Mouse (Mus musculus): ENCODE results near the gene Cldn19. TPM values are rescaled to one million over a fixed set of nuclear protein-coding genes. Genes with fewer than 3 reads are reported as not detected.
"Not testable (repeated sequence)": the region's sequence is repeated elsewhere in the genome, so short reads cannot be mapped to it uniquely, and the experiment has no call there.

The Cldn19 gene
- polyA plus RNA-seq, 1 experiment, result 2.2 TPM

DNA sequence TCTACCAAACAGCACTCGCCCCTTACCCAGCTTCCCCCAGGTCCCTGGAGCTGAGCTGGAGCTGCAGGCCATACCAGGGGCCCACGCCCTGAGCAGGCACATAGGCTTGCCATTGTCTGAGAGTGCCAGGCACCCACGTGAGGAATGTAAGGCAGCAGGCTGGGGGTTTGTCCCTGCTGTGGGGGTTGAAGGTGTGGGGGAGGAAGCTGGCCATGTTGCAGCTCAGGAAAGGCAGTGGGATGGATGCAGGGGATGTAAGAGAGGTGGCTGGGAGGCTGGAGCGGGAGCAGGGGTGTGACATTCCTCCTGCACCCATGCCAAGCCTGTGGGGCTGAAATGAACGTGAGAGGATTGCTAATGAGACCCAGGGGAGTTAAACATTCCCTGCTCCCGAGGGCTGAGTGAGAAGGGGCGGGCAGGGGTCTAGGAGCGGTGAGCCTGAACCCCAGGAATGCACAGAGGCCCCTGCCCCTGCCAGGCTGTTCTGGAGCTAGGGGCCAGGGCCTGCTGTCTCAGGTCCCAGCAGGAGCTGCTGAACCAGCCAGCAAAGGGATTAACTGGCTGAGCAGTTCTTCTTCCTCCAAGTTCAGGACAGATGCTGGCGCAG, 1.1 kb upstream of the Cldn19 start:
- TF ChIP-seq CTCF (IDR thresholded peaks at IDR 0.05; ENCODE audit: borderline replicate concordance, extremely low read depth, insufficient read depth, insufficient read length) (no peak), POLR2A (IDR thresholded peaks at IDR 0.05; ENCODE audit: borderline replicate concordance, extremely low read depth, insufficient read depth, insufficient read length, poor library complexity, severe bottlenecking) (no peak)
- DNase-seq (ENCODE audit: low read depth), result peak; percentile 89

DNA sequence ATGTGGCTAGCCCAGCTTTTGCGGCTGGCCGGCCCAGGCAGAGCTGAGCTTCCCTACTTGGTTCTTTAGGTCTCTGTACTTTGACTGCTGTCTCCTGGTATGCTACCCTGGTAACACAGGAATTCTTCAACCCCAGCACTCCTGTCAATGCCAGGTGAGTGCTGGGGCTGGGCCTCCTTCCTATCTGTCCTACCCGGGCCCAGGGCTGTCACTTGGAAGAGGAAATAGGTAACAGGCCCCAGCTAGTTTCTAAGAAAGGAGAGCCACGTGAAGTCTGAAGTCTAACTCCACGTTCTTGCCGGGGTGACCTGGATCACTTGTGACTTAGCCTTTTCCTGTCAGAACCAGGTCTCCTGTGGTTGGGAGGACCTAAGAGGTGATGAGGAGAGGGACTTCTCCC, 1.9 kb downstream of the Cldn19 start:
- TF ChIP-seq CTCF (IDR thresholded peaks at IDR 0.05; ENCODE audit: borderline replicate concordance, extremely low read depth, insufficient read depth, insufficient read length), result no peak
- TF ChIP-seq POLR2A (IDR thresholded peaks at IDR 0.05; ENCODE audit: borderline replicate concordance, extremely low read depth, insufficient read depth, insufficient read length, poor library complexity, severe bottlenecking), result no peak
- DNase-seq (ENCODE audit: low read depth), result no peak

DNA sequence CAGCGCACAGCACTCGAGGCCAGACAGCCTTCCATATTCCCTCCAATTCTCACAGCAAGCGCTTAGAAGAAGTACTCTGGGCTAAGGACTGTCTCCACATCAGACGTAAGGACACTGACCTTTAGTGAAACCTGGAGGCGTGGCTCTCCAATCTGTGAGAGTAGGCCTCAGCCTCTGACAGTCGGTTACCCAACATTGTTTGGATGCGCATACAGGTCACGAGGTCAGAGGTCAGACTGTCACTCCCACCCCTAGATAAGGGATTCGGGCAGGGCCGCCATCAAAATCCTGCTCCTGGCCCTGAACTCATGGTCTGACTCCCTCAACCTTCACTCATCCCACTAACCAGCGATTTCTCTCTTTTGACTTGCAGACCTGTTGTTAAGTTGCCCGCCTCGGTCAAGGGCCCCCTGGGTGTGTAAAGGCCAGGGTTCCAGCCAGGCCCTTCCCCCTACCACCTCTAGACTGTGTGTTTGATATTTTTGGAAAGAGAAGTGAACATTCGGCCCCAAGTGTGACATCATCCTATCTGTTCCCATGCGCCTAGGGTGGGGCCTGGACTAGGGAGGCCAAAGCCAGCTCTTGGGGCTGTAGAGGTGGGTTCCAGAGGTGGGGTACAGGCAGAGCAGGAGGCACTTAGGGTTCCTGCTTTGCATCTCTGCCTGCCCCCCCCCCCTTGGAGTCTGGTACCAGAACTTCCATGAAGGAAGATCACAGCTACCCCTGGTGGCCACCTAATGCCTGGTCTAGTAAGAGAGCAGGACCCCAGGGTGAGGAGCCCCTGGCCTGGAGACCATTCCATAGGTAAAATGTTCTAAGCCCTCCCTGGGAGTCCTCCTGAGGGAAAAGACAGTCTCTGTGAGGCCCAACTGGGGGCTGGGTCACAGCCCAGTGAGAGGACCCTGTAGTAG, 4.4 kb downstream of the Cldn19 start:
- TF ChIP-seq POLR2A (IDR thresholded peaks at IDR 0.05; ENCODE audit: borderline replicate concordance, extremely low read depth, insufficient read depth, insufficient read length, poor library complexity, severe bottlenecking), result no peak
- TF ChIP-seq CTCF (IDR thresholded peaks at IDR 0.05; ENCODE audit: borderline replicate concordance, extremely low read depth, insufficient read depth, insufficient read length), result no peak
- no peak for DNase-seq (ENCODE audit: low read depth)

DNA sequence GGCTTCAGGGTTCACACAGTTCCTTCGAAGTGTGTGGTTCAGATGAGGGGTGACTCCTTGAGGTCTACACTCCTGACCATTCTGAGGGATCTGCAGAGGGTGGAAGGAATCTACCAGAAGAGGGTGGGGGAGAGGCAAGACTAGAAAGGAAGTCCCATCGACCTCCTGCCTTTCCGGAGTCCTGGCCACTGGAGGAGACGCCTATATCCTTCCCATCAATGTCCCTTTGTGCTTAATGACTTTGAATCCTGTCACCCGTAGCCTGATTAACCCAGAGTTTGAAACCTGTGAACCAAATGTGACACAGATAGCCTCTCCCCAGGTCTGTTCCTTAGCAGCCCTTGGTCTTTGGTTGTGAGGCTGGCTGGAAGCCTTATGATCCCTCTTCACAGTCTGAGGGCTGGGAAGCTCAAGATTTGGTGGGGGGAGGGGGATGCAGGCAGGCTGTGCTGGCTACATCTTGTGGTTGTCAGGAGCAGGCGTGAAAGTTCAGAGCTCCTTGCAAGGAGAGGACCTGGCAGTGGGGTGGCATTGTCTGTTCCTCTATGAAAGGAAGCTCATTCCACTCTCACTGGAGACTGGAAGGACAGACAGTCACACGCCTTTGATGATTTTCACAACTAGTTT, 6.0 kb downstream of the Cldn19 start:
- DNase-seq (ENCODE audit: low read depth), result no peak

DNA sequence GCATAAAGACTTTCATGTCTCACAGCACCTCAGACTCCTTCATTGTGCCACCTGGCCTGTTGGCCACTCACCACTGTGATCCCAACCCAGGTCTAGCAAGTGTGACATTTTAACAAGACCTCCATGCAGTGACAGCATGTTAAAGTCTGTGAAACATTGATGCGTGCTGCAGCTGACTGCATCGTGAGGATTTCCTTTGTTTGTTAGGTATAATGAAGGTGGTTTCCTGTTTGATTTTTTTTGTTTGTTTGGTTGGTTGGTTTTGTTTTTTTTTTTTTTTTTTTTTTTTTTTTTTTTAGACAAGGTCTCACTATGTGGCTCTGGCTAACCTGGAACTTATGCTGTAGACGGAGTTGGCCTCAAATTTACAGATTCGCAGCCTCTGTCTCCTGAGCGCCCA, 7.3 kb downstream of the Cldn19 start:
- TF ChIP-seq POLR2A (IDR thresholded peaks at IDR 0.05; ENCODE audit: borderline replicate concordance, extremely low read depth, insufficient read depth, insufficient read length, poor library complexity, severe bottlenecking) (no peak), CTCF (IDR thresholded peaks at IDR 0.05; ENCODE audit: borderline replicate concordance, extremely low read depth, insufficient read depth, insufficient read length) (no peak)
- DNase-seq (ENCODE audit: low read depth), result no peak

More for the DNA sequence above, 6.0 kb downstream of the Cldn19 start:
- TF ChIP-seq CTCF (IDR thresholded peaks at IDR 0.05; ENCODE audit: borderline replicate concordance, extremely low read depth, insufficient read depth, insufficient read length), result no peak

DNA sequence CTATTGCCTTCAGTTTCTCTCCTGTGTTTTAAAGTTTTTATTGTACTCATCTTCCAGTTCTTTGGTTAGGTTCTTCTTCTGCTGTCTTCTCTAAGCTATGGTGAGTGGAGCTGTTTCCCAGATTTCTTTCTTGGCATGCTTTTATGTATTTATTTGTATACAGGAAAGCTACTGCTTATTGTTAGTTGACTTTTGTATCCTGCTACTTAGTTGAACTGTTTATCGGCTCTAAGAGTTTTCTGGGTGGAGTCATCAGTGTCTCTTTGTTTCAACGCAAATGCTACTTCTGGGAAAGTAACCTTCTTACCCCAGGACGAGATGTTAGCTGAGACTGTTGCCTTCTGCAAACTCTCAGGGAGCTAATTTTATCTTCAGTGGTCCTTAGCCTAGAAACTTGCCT, 8.2 kb downstream of the Cldn19 start:
- no peak for TF ChIP-seq CTCF (IDR thresholded peaks at IDR 0.05; ENCODE audit: borderline replicate concordance, extremely low read depth, insufficient read depth, insufficient read length)
- DNase-seq (ENCODE audit: low read depth), result no peak

DNA sequence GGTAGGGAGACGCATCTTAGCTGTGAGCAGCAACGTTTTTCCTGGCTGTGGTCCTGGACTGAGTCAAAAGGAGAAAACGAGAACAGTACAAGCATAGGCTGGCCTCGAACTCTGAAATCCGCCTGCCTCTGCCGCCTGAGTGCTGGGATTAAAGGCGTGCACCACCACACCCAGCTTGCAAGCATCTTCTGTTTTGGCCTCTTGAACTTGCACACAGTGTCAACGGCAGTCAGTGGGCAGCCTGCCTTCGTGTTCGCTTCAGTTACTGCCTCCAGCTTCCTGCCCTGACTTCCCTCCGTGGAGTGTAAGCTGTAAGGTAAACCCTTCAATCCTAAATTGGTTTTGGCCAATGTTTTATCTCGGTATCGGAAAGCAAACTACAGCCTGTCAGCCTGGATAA, 11.4 kb downstream of the Cldn19 start:
- no peak for DNase-seq (ENCODE audit: low read depth)
- TF ChIP-seq CTCF (IDR thresholded peaks at IDR 0.05; ENCODE audit: borderline replicate concordance, extremely low read depth, insufficient read depth, insufficient read length) (no peak), POLR2A (IDR thresholded peaks at IDR 0.05; ENCODE audit: borderline replicate concordance, extremely low read depth, insufficient read depth, insufficient read length, poor library complexity, severe bottlenecking) (no peak)

DNA sequence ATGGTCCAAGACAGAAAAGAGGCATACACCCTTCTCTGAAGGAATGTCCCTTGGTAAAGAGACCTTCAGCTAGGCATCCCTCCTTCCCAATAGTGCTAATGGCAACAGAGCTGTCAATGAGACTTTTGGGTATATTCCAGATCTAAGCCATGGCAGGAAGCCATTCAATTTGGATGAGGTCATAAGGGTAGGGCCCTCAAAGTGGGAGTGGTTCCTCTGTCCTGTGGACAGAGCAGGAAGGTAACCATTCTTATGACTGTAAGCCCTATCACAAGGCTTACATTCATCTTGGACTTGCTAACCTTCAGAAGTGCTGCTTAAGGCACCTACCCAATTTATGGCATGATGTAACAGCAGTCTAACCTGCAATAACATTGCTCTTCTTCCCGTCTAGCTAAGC, 19.4 kb downstream of the Cldn19 start:
- no peak for TF ChIP-seq POLR2A (IDR thresholded peaks at IDR 0.05; ENCODE audit: borderline replicate concordance, extremely low read depth, insufficient read depth, insufficient read length, poor library complexity, severe bottlenecking)
- TF ChIP-seq CTCF (IDR thresholded peaks at IDR 0.05; ENCODE audit: borderline replicate concordance, extremely low read depth, insufficient read depth, insufficient read length), result no peak

DNA sequence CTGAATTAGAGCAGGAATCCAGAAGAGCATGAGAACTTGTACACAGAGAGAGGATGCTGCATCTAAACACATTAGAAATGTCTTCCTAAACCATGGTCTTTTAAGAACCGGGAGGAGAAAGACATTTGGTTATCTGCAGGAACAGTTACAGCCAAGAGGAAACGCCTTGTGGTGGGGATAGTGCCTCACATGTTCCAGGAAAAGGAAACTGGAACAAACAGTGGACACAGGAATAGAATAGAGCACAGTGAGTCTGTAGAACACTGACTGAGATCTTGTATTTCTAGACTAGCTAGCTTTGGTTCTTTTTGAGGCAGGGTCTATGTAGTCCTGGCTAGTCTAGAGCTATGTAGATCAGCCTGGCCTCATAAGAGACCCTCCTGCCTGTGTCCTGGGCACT, 20.0 kb downstream of the Cldn19 start:
- no peak for DNase-seq (ENCODE audit: low read depth)
- no peak for TF ChIP-seq POLR2A (IDR thresholded peaks at IDR 0.05; ENCODE audit: borderline replicate concordance, extremely low read depth, insufficient read depth, insufficient read length, poor library complexity, severe bottlenecking)
- no peak for TF ChIP-seq CTCF (IDR thresholded peaks at IDR 0.05; ENCODE audit: borderline replicate concordance, extremely low read depth, insufficient read depth, insufficient read length)

More for the DNA sequence above, 19.4 kb downstream of the Cldn19 start:
- DNase-seq (ENCODE audit: low read depth), result no peak

DNA sequence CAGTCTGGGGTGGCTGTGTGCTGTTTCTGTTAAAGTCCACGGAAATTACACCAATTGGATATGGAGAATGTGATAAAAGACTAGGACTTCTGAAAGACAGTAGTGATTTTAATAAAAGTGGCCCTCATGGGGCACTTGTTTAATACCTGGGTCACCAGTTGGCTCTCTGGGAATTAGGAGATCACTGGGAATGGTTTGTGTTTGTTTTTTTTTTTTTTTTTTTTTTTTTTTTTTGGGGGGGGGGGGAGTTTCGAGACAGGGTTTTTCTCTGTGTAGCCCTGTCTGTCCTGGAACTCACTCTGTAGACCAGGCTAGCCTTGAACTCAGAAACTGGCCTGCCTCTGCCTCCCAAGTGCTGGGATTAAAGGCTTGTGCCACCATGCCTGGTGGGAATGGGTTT, 20.5 kb downstream of the Cldn19 start:
- DNase-seq (ENCODE audit: low read depth), result no peak
- TF ChIP-seq CTCF (IDR thresholded peaks at IDR 0.05; ENCODE audit: borderline replicate concordance, extremely low read depth, insufficient read depth, insufficient read length), result no peak
- TF ChIP-seq POLR2A (IDR thresholded peaks at IDR 0.05; ENCODE audit: borderline replicate concordance, extremely low read depth, insufficient read depth, insufficient read length, poor library complexity, severe bottlenecking), result no peak

DNA sequence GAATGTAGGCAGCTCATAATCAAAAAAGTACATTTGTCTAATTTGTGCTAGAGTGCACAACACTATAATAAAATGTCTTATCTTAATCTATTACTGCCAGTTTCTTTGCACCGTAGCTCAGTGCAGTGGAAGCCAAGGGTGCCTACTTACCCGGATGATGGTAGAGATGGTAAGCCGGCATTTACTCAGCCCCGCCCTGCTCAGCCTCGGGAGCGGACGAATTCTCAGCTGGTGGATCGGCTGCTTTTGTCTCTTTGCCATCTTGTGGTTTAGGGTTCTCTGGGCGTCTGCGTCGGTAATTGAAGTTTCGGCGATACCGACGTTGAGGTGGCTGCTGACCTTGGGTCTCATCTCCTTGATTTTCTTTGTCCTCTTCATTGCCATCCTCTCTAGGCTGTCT, 23.6 kb downstream of the Cldn19 start:
- not testable (repeated sequence) for DNase-seq (ENCODE audit: low read depth)

DNA sequence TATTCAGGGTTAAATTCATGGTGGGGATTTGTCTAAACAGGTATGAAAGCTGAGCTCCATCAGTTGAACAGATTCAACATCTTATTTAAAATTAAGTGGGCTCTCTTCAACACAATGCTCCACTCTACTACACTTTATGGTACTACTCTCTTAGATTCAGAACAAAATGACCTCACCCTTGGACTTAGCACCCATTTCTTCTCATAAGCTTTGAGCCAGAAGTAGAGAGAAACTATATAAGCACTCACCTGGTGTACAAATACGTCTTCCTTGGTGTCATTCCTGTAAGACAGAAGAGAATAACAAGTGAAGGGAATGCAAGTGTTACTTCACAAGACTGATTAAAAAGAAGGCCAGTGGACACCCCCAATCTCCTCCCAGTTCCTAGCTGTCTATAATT, 29.6 kb downstream of the Cldn19 start:
- TF ChIP-seq CTCF (IDR thresholded peaks at IDR 0.05; ENCODE audit: borderline replicate concordance, extremely low read depth, insufficient read depth, insufficient read length) (no peak), POLR2A (IDR thresholded peaks at IDR 0.05; ENCODE audit: borderline replicate concordance, extremely low read depth, insufficient read depth, insufficient read length, poor library complexity, severe bottlenecking) (no peak)
- no peak for DNase-seq (ENCODE audit: low read depth)
